Mouse (Mus musculus) MEL (cell line): Measurements from ENCODE around the gene Insig1. TPM values are rescaled to one million over a fixed set of nuclear protein-coding genes. Genes with fewer than 3 reads are reported as not detected.

Experiments used
- DNase-seq: peaks from one replicate; pipeline ENCODE4 v3.0.0; 2011; ENCODE audit warnings: low read depth, low spot score
- H3K27ac ChIP-seq: 2 replicates; pipeline ENCODE4 v1.5.1; 2012; ENCODE audit warnings: low read depth, mild to moderate bottlenecking, control low read depth, low read length, moderate library complexity; ENCODE audit not compliant: control insufficient read depth
- H3K27me3 ChIP-seq, 2 experiments: fragments of 150-350 bp in 1 of 2; sonication (generic) in 1 of 2; 2 replicates each; pipeline ENCODE4 v1.6.1; 2012; ENCODE audit warnings: low read length in 2 of 2, mild to moderate bottlenecking in 2 of 2, improper control_type of control experiment in 1 of 2, moderate library complexity in 1 of 2; ENCODE audit not compliant: insufficient read depth in 2 of 2, control insufficient read depth in 1 of 2
- H3K36me3 ChIP-seq, 2 experiments: 2 replicates each; pipeline ENCODE4 v1.6.1; 2012 to 2014; ENCODE audit warnings: low read length in 2 of 2, improper control_type of control experiment in 1 of 2, inconsistent platforms in 1 of 2, mild to moderate bottlenecking in 1 of 2; ENCODE audit not compliant: insufficient read depth in 2 of 2, control insufficient read depth in 1 of 2
- H3K4me1 ChIP-seq, 2 experiments: fragments of 150-350 bp in 1 of 2; sonication (generic) in 1 of 2; 2 replicates each; pipeline ENCODE4 v1.6.1; 2012; ENCODE audit warnings: low read length in 2 of 2, improper control_type of control experiment in 1 of 2, mild to moderate bottlenecking in 1 of 2; ENCODE audit not compliant: insufficient read depth in 2 of 2, control insufficient read depth in 1 of 2
- H3K4me3 ChIP-seq, 2 experiments: fragments of 150-350 bp in 1 of 2; sonication (generic) in 1 of 2; 2 replicates each; pipeline ENCODE4 v1.5.1; 2012; ENCODE audit warnings: low read depth in 2 of 2, low read length in 2 of 2, mild to moderate bottlenecking in 2 of 2, moderate library complexity in 2 of 2, control low read depth in 1 of 2, improper control_type of control experiment in 1 of 2; ENCODE audit not compliant: control insufficient read depth in 1 of 2, insufficient read depth in 1 of 2
- H3K79me2 ChIP-seq: 2 replicates; pipeline ENCODE4 v1.6.1; 2012; ENCODE audit warnings: mild to moderate bottlenecking, low read length, moderate library complexity; ENCODE audit not compliant: control insufficient read depth, poor library complexity, insufficient read depth
- H3K9ac ChIP-seq: 2 replicates; pipeline ENCODE4 v1.6.1; 2012; ENCODE audit warnings: low read depth, mild to moderate bottlenecking, control low read depth, low read length, moderate library complexity; ENCODE audit not compliant: control insufficient read depth, poor library complexity, severe bottlenecking
- H3K9me3 ChIP-seq: fragments of 150-350 bp; sonication (generic); replicated peaks from 2 replicates; pipeline ENCODE4 v1.6.1; 2012; ENCODE audit warnings: mild to moderate bottlenecking, low read length, improper control_type of control experiment, moderate library complexity; ENCODE audit not compliant: insufficient read depth
- BHLHE40 ChIP-seq: IDR thresholded peaks from 2 replicates; pipeline ENCODE4 v1.6.1; 2012; ENCODE audit warnings: low read depth, mild to moderate bottlenecking, inconsistent platforms, low read length, improper control_type of control experiment, borderline replicate concordance
- CHD1 ChIP-seq: IDR thresholded peaks from 2 replicates; pipeline ENCODE4 v1.6.1; 2012; ENCODE audit warnings: low read depth, mild to moderate bottlenecking, inconsistent platforms, low read length, improper control_type of control experiment
- EP300 ChIP-seq, 2 experiments: IDR thresholded peaks; 2 replicates each; pipeline ENCODE4 v1.6.1; 2011; ENCODE audit warnings: improper control_type of control experiment in 2 of 2, low read length in 2 of 2, low read depth in 1 of 2, mild to moderate bottlenecking in 1 of 2
- ETS1 ChIP-seq: IDR thresholded peaks from 2 replicates; pipeline ENCODE4 v1.6.1; 2012; ENCODE audit warnings: low read depth, mild to moderate bottlenecking, inconsistent platforms, low read length, improper control_type of control experiment, moderate library complexity
- GABPA ChIP-seq: IDR thresholded peaks from 2 replicates; pipeline ENCODE4 v1.6.1; 2012; ENCODE audit warnings: low read depth, mild to moderate bottlenecking, inconsistent platforms, low read length, improper control_type of control experiment, moderate library complexity
- GATA1 ChIP-seq: IDR thresholded peaks from 2 replicates; pipeline ENCODE4 v1.6.1; 2011; ENCODE audit warnings: low read depth, low read length, improper control_type of control experiment
- KAT2A ChIP-seq: conservative IDR thresholded peaks from 2 replicates; pipeline ENCODE4 v1.6.1; 2012; ENCODE audit warnings: low read depth, low read length, improper control_type of control experiment, inconsistent platforms
- MAX ChIP-seq: IDR thresholded peaks from 2 replicates; pipeline ENCODE4 v1.6.1; 2011; ENCODE audit warnings: low read length, improper control_type of control experiment
- MXI1 ChIP-seq: IDR thresholded peaks from 2 replicates; pipeline ENCODE4 v1.6.1; 2011; ENCODE audit warnings: mild to moderate bottlenecking, low read depth, low read length, improper control_type of control experiment
- NELFE ChIP-seq: IDR thresholded peaks from 2 replicates; pipeline ENCODE4 v1.6.1; 2011; ENCODE audit warnings: low read depth, low read length, improper control_type of control experiment
- POLR2AphosphoS2 ChIP-seq: IDR thresholded peaks from 2 replicates; pipeline ENCODE4 v1.6.1; 2011; ENCODE audit warnings: low read length, improper control_type of control experiment
- RAD21 ChIP-seq: IDR thresholded peaks from 2 replicates; pipeline ENCODE4 v1.6.1; 2011; ENCODE audit warnings: mild to moderate bottlenecking, low read depth, low read length, improper control_type of control experiment
- SIN3A ChIP-seq: IDR thresholded peaks from 2 replicates; pipeline ENCODE4 v1.6.1; 2012; ENCODE audit warnings: low read length, improper control_type of control experiment, inconsistent platforms
- SMC3 ChIP-seq: IDR thresholded peaks from 2 replicates; pipeline ENCODE4 v1.6.1; 2011; ENCODE audit warnings: low read depth, low read length, improper control_type of control experiment
- TBP ChIP-seq: IDR thresholded peaks from 2 replicates; pipeline ENCODE4 v1.8.0; 2011; ENCODE audit warnings: low read depth, low read length, improper control_type of control experiment
- UBTF ChIP-seq: IDR thresholded peaks from 2 replicates; pipeline ENCODE4 v1.6.1; 2012; ENCODE audit warnings: low read depth, mild to moderate bottlenecking, inconsistent platforms, low read length, improper control_type of control experiment, moderate library complexity, borderline replicate concordance; ENCODE audit not compliant: insufficient read depth
- USF2 ChIP-seq, 2 experiments: IDR thresholded peaks; 2 replicates each; pipeline ENCODE4 v1.6.1; 2011 to 2012; ENCODE audit warnings: improper control_type of control experiment in 2 of 2, low read length in 2 of 2, borderline replicate concordance in 1 of 2, inconsistent platforms in 1 of 2, low read depth in 1 of 2, mild to moderate bottlenecking in 1 of 2; ENCODE audit not compliant: insufficient read depth in 1 of 2
- ZC3H11A ChIP-seq: IDR thresholded peaks from 2 replicates; pipeline ENCODE4 v1.6.1; 2012; ENCODE audit warnings: low read depth, mild to moderate bottlenecking, inconsistent platforms, low read length, improper control_type of control experiment
- polyA plus RNA-seq, 2 experiments: library from polyadenylated mRNA; stranded (reverse) in 1 of 2; unstranded in 1 of 2; fragments of >175 nt in 1 of 2; fragments of >200 nt in 1 of 2; gene quantifications; 2 replicates each; pipeline versions ENCODE4 v1.2.1 to v1.2.4; 2012; ENCODE audit warnings: low replicate concordance in 2 of 2, low read depth in 1 of 2; ENCODE audit not compliant: insufficient read length in 2 of 2, insufficient read depth in 1 of 2, missing spikeins in 1 of 2
- total RNA-seq: library from RNA; depleted of rRNA; stranded (reverse); fragments of 300-350 nt; gene quantifications from 2 replicates; pipeline ENCODE4 v1.2.3, GENCODE M21; 2012

Insig1 gene
- total and polyA plus RNA-seq, 3 experiments = 61.3 to 73.2 TPM; not detected in 1

GRCm38 (mm10) chr5:28071456-28072223 lies 477 bp downstream of the Insig1 start (continued):
- no peak for TF ChIP-seq USF2 (IDR thresholded peaks at IDR 0.05; ENCODE audit: borderline replicate concordance in 1 of 2, insufficient read depth in 1 of 2, low read depth in 1 of 2, low read length in 2 of 2)
- no peak for TF ChIP-seq RAD21
- no peak for TF ChIP-seq SMC3
- TF ChIP-seq, all 39 proteins: peak for 22

- H3K36me3 ChIP-seq = peaks cover 0 to 12% of the 10 kb centered on the region in 2 experiments; a peak in 2 of 4 replicates
- H3K27ac ChIP-seq = no peak overlapping the region
- H3K79me2 ChIP-seq = no peaks in the 10 kb centered on the region
- DNase-seq = peak; percentile 28
- TF ChIP-seq POLR2AphosphoS2 (peak; percentile 30; the same call in 1 of the 2 replicates), KAT2A (no peak)
- no peak overlapping the region for H3K9ac ChIP-seq
- no peaks in the 10 kb centered on the region for H3K27me3 ChIP-seq
- no peaks in the 10 kb centered on the region for H3K4me1 ChIP-seq
- no peaks in the 10 kb centered on the region for H3K9me3 ChIP-seq
- no peak overlapping the region for H3K4me3 ChIP-seq
These were observed 8.3 kb downstream of the Insig1 start for GRCm38 (mm10) chr5:28079431-28079830.

GRCm38 (mm10) chr5:28081127-28081526 lies 10.0 kb downstream of the Insig1 start:
- H3K9ac ChIP-seq = no peak overlapping the region
- H3K9me3 ChIP-seq = no peaks in the 10 kb centered on the region
- no peak overlapping the region for H3K27ac ChIP-seq
- H3K36me3 ChIP-seq = no peaks in the 10 kb centered on the region; a peak in 1 of 4 replicates
- H3K4me1 ChIP-seq = no peaks in the 10 kb centered on the region
- DNase-seq = no peak
- TF ChIP-seq USF2 (IDR thresholded peaks at IDR 0.05; ENCODE audit: borderline replicate concordance in 1 of 2, insufficient read depth in 1 of 2, low read depth in 1 of 2, low read length in 2 of 2) = no peak
- no peak for TF ChIP-seq ZC3H11A
- no peak for TF ChIP-seq GABPA
- no peak for TF ChIP-seq TBP
- no peak for TF ChIP-seq ETS1
- no peak for TF ChIP-seq UBTF
- no peak for TF ChIP-seq BHLHE40
- no peak for TF ChIP-seq RAD21
- TF ChIP-seq SIN3A = no peak
- TF ChIP-seq MXI1 = no peak
- no peak for TF ChIP-seq GATA1
- TF ChIP-seq MAX = no peak
- no peak for TF ChIP-seq CHD1
- no peak for TF ChIP-seq NELFE
- no peak for TF ChIP-seq POLR2AphosphoS2
- TF ChIP-seq EP300 (IDR thresholded peaks at IDR 0.05; ENCODE audit: low read depth in 1 of 2, low read length in 2 of 2) = no peak
- TF ChIP-seq, all 39 proteins: peak for 0
- no peaks in the 10 kb centered on the region for H3K79me2 ChIP-seq
- no peak overlapping the region for H3K4me3 ChIP-seq
- peaks cover 2 to 6% of the 10 kb centered on the region in 2 experiments for H3K27me3 ChIP-seq
